Mouse (Mus musculus): ENCODE measurements around the gene Glis2.

- TF ChIP-seq MAZ (IDR thresholded peaks at IDR 0.05; ENCODE audit: low read depth, low read length): peak; percentile 71; the same call in 1 of the 2 replicates
- TF ChIP-seq CTCF (conservative IDR thresholded peaks at IDR 0.05 in 1 of 2, IDR thresholded peaks at IDR 0.05 in 1 of 2; ENCODE audit: low read depth in 2 of 2, low read length in 2 of 2): no peak
- no peak for TF ChIP-seq E2F4 (IDR thresholded peaks at IDR 0.05; ENCODE audit: insufficient replicate concordance, low read depth, low read length)
- TF ChIP-seq HCFC1 (IDR thresholded peaks at IDR 0.05; ENCODE audit: low read depth, low read length): no peak
- TF ChIP-seq MAX (IDR thresholded peaks at IDR 0.05; ENCODE audit: low read length): no peak
- TF ChIP-seq KAT2A (IDR thresholded peaks at IDR 0.05; ENCODE audit: insufficient replicate concordance, low read length): no peak
- no peak for TF ChIP-seq POLR2AphosphoS2 (IDR thresholded peaks at IDR 0.05; ENCODE audit: low read depth, low read length)
- no peak for TF ChIP-seq USF1 (IDR thresholded peaks at IDR 0.05; ENCODE audit: low read depth, low read length)
- TF ChIP-seq POLR2A (IDR thresholded peaks at IDR 0.05; ENCODE audit: low read depth, low read length): no peak
- TF ChIP-seq MXI1 (IDR thresholded peaks at IDR 0.05; ENCODE audit: low read depth, low read length): no peak
Measured at GRCm38 (mm10) chr16:4593971-4594813, at the start of gene Glis2.

Data from CH12.LX (cell line).